9 mouse cellular contexts compared by ENCODE assay signal in genomic region chr5:34252307-34252966, GRCm38 (mm10). TPM values are rescaled to one million over a fixed set of nuclear protein-coding genes. Genes with fewer than 3 reads are reported as not detected.
DNase-seq lines count a peak whose midpoint lies in the region; ATAC-seq and TF ChIP-seq lines count a peak whose summit lies in the region.
"Had no signal": no experiment of that assay in that cellular context is flagged by ENCODE, and none has a peak within 500 bp of the region (broad histone marks: within the 10 kb centered on the region; RNA-seq: fewer than 3 reads in every experiment).

No protein-coding gene starts in this region.

- DNase-seq in heart, postnatal 36 days = no peak
- DNase-seq in MEL (ENCODE audit: low read depth, low spot score) = peak; percentile 21
- DNase-seq in forebrain, embryonic 10.5 days (ENCODE audit: extremely low spot score, low spot score) = no peak
- no peak for DNase-seq in urinary bladder, postnatal 14 days (ENCODE audit: low spot score)
- DNase-seq in cerebellum, adult 11 months = no peak
- DNase-seq: liver, embryonic 13.5 days had no signal

- H3K79me2 ChIP-seq in MEL (ENCODE audit: control insufficient read depth, insufficient read depth, low read length, poor library complexity) = no peaks in the 10 kb centered on the region

- H3K9ac ChIP-seq in heart, embryonic 16.5 days (ENCODE audit: low read length) = no peak overlapping the region
- H3K9ac ChIP-seq in MEL (ENCODE audit: control insufficient read depth, low read depth, low read length, poor library complexity, severe bottlenecking) = no peak overlapping the region
- H3K9ac ChIP-seq in midbrain, embryonic 15.5 days = no peak overlapping the region
- H3K9ac ChIP-seq: liver, embryonic 13.5 days had no signal

- TF ChIP-seq CTCF in MEL (IDR thresholded peaks at IDR 0.05 in 2 of 3, conservative IDR thresholded peaks at IDR 0.05 in 1 of 3; ENCODE audit: control insufficient read depth in 1 of 3, insufficient read depth in 1 of 3, low read depth in 2 of 3, low read length in 3 of 3, poor library complexity in 1 of 3, severe bottlenecking in 1 of 3) = no peak

- no peak for TF ChIP-seq RAD21 in MEL (IDR thresholded peaks at IDR 0.05; ENCODE audit: low read depth, low read length)

- intact Hi-C loops in heart, postnatal 36 days (cut with DNase I) = no loop called here

- peak overlapping the region; percentile 52; the same call in 1 of the 2 replicates for H3K27ac ChIP-seq in heart, embryonic 16.5 days (ENCODE audit: low read length)
- no peak overlapping the region for H3K27ac ChIP-seq in MEL (ENCODE audit: control insufficient read depth, low read depth, low read length)
- 0 out of 2 replicates have a peak overlapping the region, but pooled peaks have one; percentile 6 for H3K27ac ChIP-seq in forebrain, embryonic 10.5 days
- peak overlapping the region; percentile 39 for H3K27ac ChIP-seq in midbrain, embryonic 15.5 days
- H3K27ac ChIP-seq: liver, embryonic 13.5 days had no signal

- H3K27me3 ChIP-seq in heart, embryonic 16.5 days (ENCODE audit: control insufficient read depth, insufficient read depth, low read length) = no peaks in the 10 kb centered on the region
- H3K27me3 ChIP-seq in MEL (ENCODE audit: control insufficient read depth in 1 of 2, insufficient read depth in 2 of 2, low read length in 2 of 2) = peaks cover 18 to 24% of the 10 kb centered on the region in 2 experiments
- no peaks in the 10 kb centered on the region for H3K27me3 ChIP-seq in forebrain, embryonic 10.5 days (ENCODE audit: poor library complexity, severe bottlenecking)
- no peaks in the 10 kb centered on the region for H3K27me3 ChIP-seq in midbrain, embryonic 15.5 days (replicated peaks)
- H3K27me3 ChIP-seq: liver, embryonic 13.5 days had no signal

- no peaks in the 10 kb centered on the region for H3K36me3 ChIP-seq in heart, embryonic 16.5 days (ENCODE audit: control insufficient read depth, insufficient read depth)
- H3K36me3 ChIP-seq in MEL (ENCODE audit: control insufficient read depth in 1 of 2, insufficient read depth in 2 of 2, low read length in 2 of 2) = no peaks in the 10 kb centered on the region
- no peaks in the 10 kb centered on the region for H3K36me3 ChIP-seq in forebrain, embryonic 10.5 days (replicated peaks)
- no peaks in the 10 kb centered on the region for H3K36me3 ChIP-seq in midbrain, embryonic 15.5 days (replicated peaks)
- H3K36me3 ChIP-seq: liver, embryonic 13.5 days had no signal

- no peaks in the 10 kb centered on the region for H3K9me3 ChIP-seq in heart, embryonic 16.5 days (replicated peaks; ENCODE audit: control insufficient read depth, low read length)
- H3K9me3 ChIP-seq in MEL (replicated peaks; ENCODE audit: insufficient read depth, low read length) = no peaks in the 10 kb centered on the region
- no peaks in the 10 kb centered on the region for H3K9me3 ChIP-seq in forebrain, embryonic 10.5 days
- no peaks in the 10 kb centered on the region for H3K9me3 ChIP-seq in midbrain, embryonic 15.5 days
- H3K9me3 ChIP-seq: liver, embryonic 13.5 days had no signal

- no peak for TF ChIP-seq EP300 in MEL (IDR thresholded peaks at IDR 0.05; ENCODE audit: low read depth in 1 of 2, low read length in 2 of 2)

- no peak for ATAC-seq in heart, embryonic 16.5 days (replicated peaks; ENCODE audit: extremely low read depth, insufficient read depth, low FRiP score)
- ATAC-seq in midbrain, embryonic 15.5 days (replicated peaks) = 0 out of 2 replicates have a peak, but pooled peaks have one; percentile 62
- no peak for ATAC-seq in megakaryocyte-erythroid progenitor cell, adult 5-6 weeks (replicated peaks; ENCODE audit: low FRiP score, low TSS enrichment, poor library complexity, severe bottlenecking)

- no peak overlapping the region for H3K4me3 ChIP-seq in heart, embryonic 16.5 days (ENCODE audit: low read length)
- no peak overlapping the region for H3K4me3 ChIP-seq in MEL (ENCODE audit: control insufficient read depth in 1 of 2, insufficient read depth in 1 of 2, low read depth in 2 of 2, low read length in 2 of 2)
- H3K4me3 ChIP-seq in forebrain, embryonic 10.5 days = no peak overlapping the region
- no peak overlapping the region for H3K4me3 ChIP-seq in midbrain, embryonic 15.5 days
- H3K4me3 ChIP-seq: liver, embryonic 13.5 days had no signal

- no peak for TF ChIP-seq POLR2A in MEL (IDR thresholded peaks at IDR 0.05; ENCODE audit: control insufficient read depth in 1 of 2, insufficient read depth in 1 of 2, low read depth in 1 of 2, low read length in 2 of 2, poor library complexity in 1 of 2)

- WGBS in heart, embryonic 16.5 days = 11% methylated on average over 4 of the region's 4 CpGs
- 60% methylated on average over 4 of the region's 4 CpGs for WGBS in forebrain, embryonic 10.5 days
- 35% methylated on average over 4 of the region's 4 CpGs for WGBS in midbrain, embryonic 15.5 days

- H3K4me2 ChIP-seq in heart, embryonic 16.5 days (ENCODE audit: low read depth, low read length) = no peak overlapping the region
- no peak overlapping the region for H3K4me2 ChIP-seq in midbrain, embryonic 15.5 days
- H3K4me2 ChIP-seq: liver, embryonic 13.5 days had no signal

- H3K4me1 ChIP-seq in heart, embryonic 16.5 days (ENCODE audit: control insufficient read depth, insufficient read depth, low read length) = peaks cover 16% of the 10 kb centered on the region
- H3K4me1 ChIP-seq in MEL (ENCODE audit: control insufficient read depth in 1 of 2, insufficient read depth in 2 of 2, low read length in 2 of 2) = no peaks in the 10 kb centered on the region
- peaks cover 44% of the 10 kb centered on the region for H3K4me1 ChIP-seq in forebrain, embryonic 10.5 days
- peaks cover 32% of the 10 kb centered on the region for H3K4me1 ChIP-seq in midbrain, embryonic 15.5 days
- H3K4me1 ChIP-seq: liver, embryonic 13.5 days had no signal

TF ChIP-seq in MEL, 35 proteins besides CTCF, POLR2A, EP300 and RAD21:
- TF ChIP-seq UBTF (IDR thresholded peaks at IDR 0.05; ENCODE audit: borderline replicate concordance, insufficient read depth, low read depth, low read length) = no peak
- no peak for TF ChIP-seq E2F4 (IDR thresholded peaks at IDR 0.05; ENCODE audit: borderline replicate concordance, low read depth, low read length)
- TF ChIP-seq MEF2A (IDR thresholded peaks at IDR 0.05; ENCODE audit: extremely low read depth, insufficient replicate concordance, low read depth, low read length, poor library complexity, severe bottlenecking) = no peak
- TF ChIP-seq ZC3H11A (IDR thresholded peaks at IDR 0.05; ENCODE audit: low read depth, low read length) = no peak
- no peak for TF ChIP-seq ZKSCAN1 (IDR thresholded peaks at IDR 0.05; ENCODE audit: low read depth, low read length)
- no peak for TF ChIP-seq TAL1 (IDR thresholded peaks at IDR 0.05; ENCODE audit: low read length)
- TF ChIP-seq ZNF384 (IDR thresholded peaks at IDR 0.05; ENCODE audit: low read depth, low read length) = no peak
- TF ChIP-seq SIN3A (IDR thresholded peaks at IDR 0.05; ENCODE audit: low read length) = no peak
- no peak for TF ChIP-seq SMC3 (IDR thresholded peaks at IDR 0.05; ENCODE audit: low read depth, low read length)
- no peak for TF ChIP-seq POLR2AphosphoS2 (IDR thresholded peaks at IDR 0.05; ENCODE audit: low read length)
- no peak for TF ChIP-seq MAX (IDR thresholded peaks at IDR 0.05; ENCODE audit: low read length)
- no peak for TF ChIP-seq NELFE (IDR thresholded peaks at IDR 0.05; ENCODE audit: low read depth, low read length)
- TF ChIP-seq ZMIZ1 (IDR thresholded peaks at IDR 0.05; ENCODE audit: low read depth, low read length) = no peak
- TF ChIP-seq USF2 (IDR thresholded peaks at IDR 0.05; ENCODE audit: borderline replicate concordance in 1 of 2, insufficient read depth in 1 of 2, low read depth in 1 of 2, low read length in 2 of 2) = no peak

RNA-seq across cellular contexts. Expression of gene Zfyve28, which starts 35.8 kb away (rescaled TPM):
- polyA plus RNA-seq in heart, embryonic 16.5 days (2015; fragmentation: Nextera tagmentation; extraction: Ambion mirVana) = 0.49 and 0.72 TPM in 2 replicates
- total RNA-seq in heart, postnatal 36 days (2021) = under 1 TPM; 0.68 to 0.83 TPM
- 0.10 and 0.12 TPM in 2 replicates for total RNA-seq in MEL (2012; rRNA removed)
- polyA plus RNA-seq in MEL (2012; ENCODE audit: insufficient read depth in 1 of 2, insufficient read length in 2 of 2, low read depth in 1 of 2, low replicate concordance in 2 of 2, missing spikeins in 1 of 2) = under 1 TPM in 1 of 2 experiments, not detected in 1; 0.14 TPM
- polyA plus RNA-seq in forebrain, embryonic 10.5 days (2016; fragmentation: Nextera tagmentation; extraction: Ambion mirVana) = 1.1 and 1.9 TPM in 2 replicates
- 4.7 and 6.1 TPM in 2 replicates for polyA plus RNA-seq in midbrain, embryonic 15.5 days (2015; fragmentation: Nextera tagmentation; extraction: Ambion mirVana)
- not detected in 2 replicates for total RNA-seq in megakaryocyte-erythroid progenitor cell, adult 5-6 weeks (2014; fragmentation: Nextera tagmentation)
- not detected in 2 replicates for total RNA-seq in megakaryocyte-erythroid progenitor cell, adult 5-6 weeks (2017)

RNA-seq across cellular contexts. Expression of gene Cfap99, which starts 36.0 kb away (rescaled TPM):
- 0.08 TPM in 1 of 2 replicates, not detected in the other for polyA plus RNA-seq in heart, embryonic 16.5 days (2015; fragmentation: Nextera tagmentation; extraction: Ambion mirVana)
- not detected for total RNA-seq in heart, postnatal 36 days (2021)
- not detected in 2 replicates for total RNA-seq in MEL (2012; rRNA removed)
- polyA plus RNA-seq in MEL (2012; ENCODE audit: insufficient read depth in 1 of 2, insufficient read length in 2 of 2, low read depth in 1 of 2, low replicate concordance in 2 of 2, missing spikeins in 1 of 2) = not detected
- not detected in 2 replicates for polyA plus RNA-seq in forebrain, embryonic 10.5 days (2016; fragmentation: Nextera tagmentation; extraction: Ambion mirVana)
- polyA plus RNA-seq in midbrain, embryonic 15.5 days (2015; fragmentation: Nextera tagmentation; extraction: Ambion mirVana) = 0.10 and 0.28 TPM in 2 replicates
- not detected in 2 replicates for total RNA-seq in megakaryocyte-erythroid progenitor cell, adult 5-6 weeks (2014; fragmentation: Nextera tagmentation)
- total RNA-seq in megakaryocyte-erythroid progenitor cell, adult 5-6 weeks (2017) = not detected in 2 replicates
- polyA plus RNA-seq: liver, embryonic 13.5 days had no signal
